Mouse (Mus musculus) heart, postnatal 25 days (tissue): ENCODE results near the gene Ltbp3. TPM values are rescaled to one million over a fixed set of nuclear protein-coding genes. Genes with fewer than 3 reads are reported as not detected.
"Not testable (repeated sequence)": the region's sequence is repeated elsewhere in the genome, so short reads cannot be mapped to it uniquely, and the experiment has no call there.

ENCODE experiments used
- DNase-seq: peaks from one replicate; pipeline ENCODE4 v3.0.0; 2022; ENCODE audit warnings: low spot score
- intact Hi-C: fragments of 180-260 bp; cut with DNase I; formaldehyde crosslinking; loops from one replicate; pipeline ENCODE4 v1.15.1; 2025
- total RNA-seq, 2 experiments: library from RNA; stranded (reverse); gene quantifications; 2 replicates each; pipeline ENCODE4 v1.2.3; 2021

The Ltbp3 gene
- total RNA-seq, 2 experiments from 2014 or later, result 36.6 to 37.2 TPM

GRCm38 (mm10) chr19:5786441-5787114 is 45.9 kb downstream of the Ltbp3 start:
- DNase-seq, result peak; percentile 71
- intact Hi-C loops, result loop anchor here (1.0 kb wide), 1 partner anchor 93 kb away; no protein-coding TSS in a partner anchor

GRCm38 (mm10) chr19:5787128-5787635 is 46.5 kb downstream of the Ltbp3 start:
- peak; percentile 66 for DNase-seq
- intact Hi-C loops, result no loop called here

DNA sequence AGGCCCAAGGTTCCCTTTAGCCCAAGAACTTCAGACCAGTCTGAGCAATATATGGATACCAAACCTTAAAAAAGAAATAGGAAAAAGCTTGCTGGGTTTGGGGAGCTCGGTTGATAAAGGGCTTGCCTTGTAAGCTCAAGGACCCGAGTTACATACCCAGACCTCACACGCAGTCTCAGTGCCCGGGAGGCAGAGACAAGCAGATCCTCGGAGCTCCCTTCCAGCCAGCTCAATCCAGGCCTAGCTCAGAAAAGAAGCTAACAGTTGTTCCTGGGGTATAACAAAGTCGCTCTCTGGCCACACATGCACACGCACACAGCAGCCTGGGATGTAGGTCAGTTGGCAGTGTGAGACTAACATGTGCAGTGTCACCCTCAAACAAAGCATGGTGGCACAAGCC is 47.2 kb downstream of the Ltbp3 start:
- DNase-seq, result no peak
- intact Hi-C loops, result no loop called here

DNA sequence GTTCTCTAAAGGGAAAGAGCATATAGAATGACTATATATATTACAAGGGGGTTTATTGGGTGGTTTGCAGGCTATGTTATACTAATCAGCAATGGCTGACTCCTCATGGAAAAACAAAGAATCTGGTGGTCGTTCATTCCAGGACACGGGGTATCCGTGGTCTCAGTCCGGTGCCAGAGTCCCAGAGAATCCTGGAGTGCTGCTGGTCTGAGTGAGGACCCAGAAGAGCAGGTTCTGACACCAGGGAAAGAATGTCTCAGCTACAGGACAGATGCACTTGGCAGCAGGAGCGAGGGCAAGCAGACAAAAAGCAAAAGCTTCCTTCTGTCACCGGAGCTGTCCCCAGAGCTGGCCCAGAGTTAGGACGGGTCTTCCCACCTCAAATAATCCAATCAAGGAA is 47.9 kb downstream of the Ltbp3 start:
- DNase-seq, result no peak
- intact Hi-C loops, result no loop called here

- intact Hi-C loops, result no loop called here
- DNase-seq, result no peak
Observed at GRCm38 (mm10) chr19:5789066-5789465, 48.4 kb downstream of the Ltbp3 start.

DNA sequence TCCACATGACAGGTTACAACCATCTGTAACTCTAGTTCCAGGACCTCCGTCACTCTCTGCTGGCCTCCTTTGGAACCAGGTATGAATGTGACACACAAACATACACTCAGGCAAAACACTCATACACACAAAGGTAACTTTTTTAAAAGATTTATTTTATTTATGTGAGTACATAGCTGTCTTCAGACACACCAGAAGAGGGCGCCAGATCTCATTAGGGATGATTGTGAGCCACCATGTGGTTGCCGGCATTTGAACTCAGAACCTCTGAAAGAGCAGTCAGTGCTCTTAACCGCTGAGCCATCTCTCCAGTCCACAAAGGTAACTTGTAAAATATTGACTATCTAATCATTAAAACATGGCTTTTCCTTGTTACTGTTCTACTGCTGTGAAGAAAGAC is 50.6 kb downstream of the Ltbp3 start:
- intact Hi-C loops, result no loop called here
- DNase-seq, result no peak

GRCm38 (mm10) chr19:5793116-5793515 is 52.4 kb downstream of the Ltbp3 start:
- no peak for DNase-seq
- intact Hi-C loops, result loop anchor here (1.0 to 2.0 kb wide), 2 partner anchors 57 to 164 kb away; no protein-coding TSS in a partner anchor

- DNase-seq, result not testable (repeated sequence)
- intact Hi-C loops, result loop anchor here (1.0 to 2.0 kb wide), 2 partner anchors 56 to 163 kb away; no protein-coding TSS in a partner anchor
Observed at GRCm38 (mm10) chr19:5793917-5794770, 53.4 kb downstream of the Ltbp3 start.

DNA sequence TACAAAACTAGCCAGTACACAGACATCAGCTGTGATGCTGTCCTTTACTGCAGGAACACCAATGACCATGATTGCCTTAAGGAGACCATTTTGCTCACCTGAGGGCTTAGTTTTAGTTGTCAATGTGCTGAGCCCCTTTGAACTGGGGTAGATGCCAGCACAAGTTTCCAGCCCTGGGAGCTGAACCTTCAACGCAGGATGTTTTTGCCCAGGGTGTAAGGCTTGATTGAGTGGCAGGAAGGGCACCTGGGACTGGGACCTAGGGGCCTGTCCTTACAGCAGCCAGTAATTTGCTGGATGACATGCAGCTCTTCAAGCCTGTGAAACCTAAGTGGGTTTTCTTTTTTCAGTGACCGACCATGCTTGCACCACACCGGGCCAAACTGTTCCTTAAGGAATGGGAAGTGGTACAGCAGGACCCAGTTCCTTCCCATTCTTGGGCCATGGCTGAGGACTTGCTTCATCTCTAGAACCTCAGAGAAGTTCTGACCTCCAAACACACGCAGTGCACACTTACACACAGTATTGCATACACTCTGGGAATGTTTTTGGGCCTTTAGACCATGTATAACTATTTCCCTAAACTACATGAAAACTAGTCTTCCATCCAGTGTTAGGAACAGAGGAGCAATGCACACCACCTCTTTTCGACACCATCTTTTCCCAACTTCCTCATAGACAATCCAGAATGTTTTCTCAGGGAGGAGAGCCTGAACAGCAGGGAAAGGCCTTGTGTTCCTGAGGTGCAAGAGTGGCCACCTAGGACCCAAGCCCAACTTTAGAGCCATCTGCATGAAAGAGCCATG is 54.3 kb downstream of the Ltbp3 start:
- no peak for DNase-seq
- intact Hi-C loops, result no loop called here

- no peak for DNase-seq
- intact Hi-C loops, result no loop called here
Observed at GRCm38 (mm10) chr19:5795668-5796572, 55.2 kb downstream of the Ltbp3 start.

GRCm38 (mm10) chr19:5796573-5797111 is 55.9 kb downstream of the Ltbp3 start:
- DNase-seq, result no peak
- intact Hi-C loops, result no loop called here

GRCm38 (mm10) chr19:5797381-5798111 is 56.8 kb downstream of the Ltbp3 start:
- no peak for DNase-seq
- intact Hi-C loops, result no loop called here

DNA sequence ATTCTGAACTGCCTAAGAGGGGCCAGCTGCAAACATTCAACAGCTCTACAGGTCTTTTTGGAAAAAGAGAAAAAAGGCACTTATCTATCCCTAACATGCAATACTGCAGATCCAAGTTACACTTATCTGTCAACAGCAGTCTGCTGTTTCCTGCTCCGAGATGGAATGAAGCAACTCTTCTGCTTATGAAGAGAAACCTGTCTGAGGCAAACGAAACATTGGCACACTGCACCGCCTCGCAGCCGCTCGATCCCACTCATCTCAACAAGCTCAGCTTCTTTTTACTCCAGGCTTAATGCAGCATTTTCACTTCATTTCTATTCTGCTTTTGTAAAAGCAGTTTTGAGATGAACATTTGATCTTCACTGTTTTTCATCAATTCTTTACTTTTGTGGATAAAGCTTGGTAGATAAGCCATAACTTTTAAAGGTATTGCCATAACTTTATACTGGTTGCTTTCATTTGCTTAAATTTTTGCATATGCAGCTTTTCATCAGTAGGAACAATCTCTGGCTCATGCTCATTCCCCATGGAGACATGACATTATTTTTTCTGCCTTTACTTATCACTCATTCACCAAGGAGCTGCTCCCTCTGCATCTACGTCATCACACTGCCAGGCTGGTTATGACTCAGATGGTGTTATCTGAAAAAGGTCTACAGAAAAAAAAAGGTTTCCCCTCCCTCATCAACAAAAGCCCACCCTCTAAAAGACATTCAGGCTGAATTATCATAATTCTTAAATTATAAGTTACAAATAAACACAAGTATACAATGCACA is 58.2 kb downstream of the Ltbp3 start:
- intact Hi-C loops, result no loop called here
- DNase-seq, result no peak

- no peak for DNase-seq
- intact Hi-C loops, result loop anchor here (2.0 kb wide), 1 partner anchor 19 kb away; no protein-coding TSS in a partner anchor
Observed at GRCm38 (mm10) chr19:5799566-5800349, 59.1 kb downstream of the Ltbp3 start.

- intact Hi-C loops, result loop anchor here (2.0 kb wide), 1 partner anchor 19 kb away; no protein-coding TSS in a partner anchor
- DNase-seq, result no peak
Observed at GRCm38 (mm10) chr19:5800350-5800631, 59.6 kb downstream of the Ltbp3 start.

- DNase-seq, result no peak
- intact Hi-C loops, result loop anchor here (2.0 kb wide), 1 partner anchor 18 kb away; no protein-coding TSS in a partner anchor
Observed at GRCm38 (mm10) chr19:5800632-5801431, 60.1 kb downstream of the Ltbp3 start.
